Mouse (Mus musculus) urinary bladder, postnatal 36 days (tissue): ENCODE measurements around the gene Olfr58.
"Not testable (repeated sequence)": the region's sequence is repeated elsewhere in the genome, so short reads cannot be mapped to it uniquely, and the experiment has no call there.

Experiments
- DNase-seq, 2 experiments: peaks; one replicate each; pipeline ENCODE4 v3.0.0; 2022; ENCODE audit warnings: low spot score in 2 of 2, mixed read lengths in 1 of 2

The Olfr58 gene

GRCm38 (mm10) chr9:19779983-19780382 is at the start of gene Olfr58:
Gene Olfr58 (plus strand): TSS chr9:19780283.
- DNase-seq: no peak

GRCm38 (mm10) chr9:19769136-19769535 is 10.9 kb upstream of the Olfr58 start:
- no peak for DNase-seq

- DNase-seq: no peak
These were observed 10.4 kb upstream of the Olfr58 start for GRCm38 (mm10) chr9:19769701-19770100.

GRCm38 (mm10) chr9:19803000-19803399 is 22.9 kb downstream of the Olfr58 start:
- no peak for DNase-seq

- not testable (repeated sequence) for DNase-seq
These were observed 24.5 kb downstream of the Olfr58 start, which contains the start of gene Olfr859 for GRCm38 (mm10) chr9:19804606-19805005. Gene Olfr859 (plus strand): TSS chr9:19804906.
